Mouse (Mus musculus): Measurements from ENCODE around the gene R3hdm1. TPM values are rescaled to one million over a fixed set of nuclear protein-coding genes. Genes with fewer than 3 reads are reported as not detected.

Gene R3hdm1
- polyA plus RNA-seq, 1 experiment from 2014 or later: 88.8 TPM

MicroRNAs within 50 kb of the gene (microRNA counts, 519-probe panel; counts per million panel counts)
- 2,984 counts per million, percentile 69 among the panel's probes with 10 or more counts for microRNA mmu-miR-128

Small RNA genes within 50 kb of the gene (microRNA-seq; reads per million reads assigned to microRNA genes)
- 96.2 reads per million, percentile 53 among the genes with 10 or more reads in this experiment for gene Mir128-1

Other genes with a start within 250 kb of the R3hdm1 start
- not detected in 2 replicates for gene Map3k19, start 248.3 kb upstream of the R3hdm1 start, polyA plus RNA-seq (2015; fragmentation: Nextera tagmentation; extraction: Ambion mirVana)
- 24.7 and 25.7 TPM in 2 replicates for gene Rab3gap1, start 234.5 kb upstream of the R3hdm1 start, polyA plus RNA-seq (2015; fragmentation: Nextera tagmentation; extraction: Ambion mirVana)
- gene Zranb3, start 254 bp upstream of the R3hdm1 start, polyA plus RNA-seq (2015; fragmentation: Nextera tagmentation; extraction: Ambion mirVana): 11.4 and 11.6 TPM in 2 replicates
- gene Ubxn4, start 140.7 kb downstream of the R3hdm1 start, polyA plus RNA-seq (2015; fragmentation: Nextera tagmentation; extraction: Ambion mirVana): 79.0 and 81.7 TPM in 2 replicates
- gene Lct, start 225.0 kb downstream of the R3hdm1 start, polyA plus RNA-seq (2015; fragmentation: Nextera tagmentation; extraction: Ambion mirVana): 0.14 TPM in 2 replicates